Mouse (Mus musculus) cerebellum, adult 11 months (tissue): ENCODE data around the gene M6pr.
"Not testable (repeated sequence)": the region's sequence is repeated elsewhere in the genome, so short reads cannot be mapped to it uniquely, and the experiment has no call there.

ENCODE experiments used
- DNase-seq: peaks from one replicate; pipeline ENCODE4 v3.0.0; 2022

Gene M6pr

GRCm38 (mm10) chr6:122344386-122345116 is 36.0 kb downstream of the M6pr start:
- DNase-seq, result no peak

DNA sequence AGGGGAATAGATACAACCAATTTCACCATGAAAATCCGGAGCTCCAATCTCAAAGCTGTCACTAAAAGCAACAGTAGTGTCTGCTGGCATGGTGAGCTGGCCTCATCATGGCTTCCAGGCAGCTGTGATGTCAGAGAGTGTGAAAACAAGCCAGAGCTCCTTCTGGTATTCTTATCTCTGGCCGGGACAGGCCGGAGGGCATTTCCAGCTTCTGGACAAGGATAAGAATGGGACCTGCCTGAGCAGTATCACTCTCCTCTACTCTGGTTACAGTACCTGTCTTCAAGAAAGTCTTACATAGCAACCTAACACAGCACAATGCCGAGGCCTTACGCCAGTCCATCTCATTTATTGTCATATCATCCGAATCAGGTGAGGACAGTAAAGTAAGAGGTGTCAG is 37.2 kb downstream of the M6pr start:
- DNase-seq, result no peak

- DNase-seq, result no peak
Observed at GRCm38 (mm10) chr6:122346399-122346798, 37.9 kb downstream of the M6pr start.

DNA sequence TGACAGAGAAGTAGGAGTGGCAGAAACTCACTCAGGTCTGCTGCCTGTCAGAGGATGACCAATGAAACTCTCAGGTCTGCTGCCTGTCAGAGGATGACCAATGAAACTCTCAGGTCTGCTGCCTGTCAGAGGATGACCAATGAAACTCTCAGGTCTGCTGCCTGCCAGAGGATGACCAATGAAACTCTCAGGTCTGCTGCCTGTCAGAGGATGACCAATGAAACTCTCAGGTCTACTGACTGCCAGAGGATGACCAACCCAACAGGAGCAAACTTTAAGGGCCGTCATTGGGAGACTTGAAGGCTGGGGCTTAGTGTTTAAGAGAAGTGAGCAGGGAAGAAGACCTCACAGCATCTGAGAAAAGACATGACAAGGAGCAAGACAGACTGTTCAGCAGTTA is 38.8 kb downstream of the M6pr start:
- DNase-seq, result not testable (repeated sequence)

GRCm38 (mm10) chr6:122355909-122356308 is 47.4 kb downstream of the M6pr start:
- no peak for DNase-seq

DNA sequence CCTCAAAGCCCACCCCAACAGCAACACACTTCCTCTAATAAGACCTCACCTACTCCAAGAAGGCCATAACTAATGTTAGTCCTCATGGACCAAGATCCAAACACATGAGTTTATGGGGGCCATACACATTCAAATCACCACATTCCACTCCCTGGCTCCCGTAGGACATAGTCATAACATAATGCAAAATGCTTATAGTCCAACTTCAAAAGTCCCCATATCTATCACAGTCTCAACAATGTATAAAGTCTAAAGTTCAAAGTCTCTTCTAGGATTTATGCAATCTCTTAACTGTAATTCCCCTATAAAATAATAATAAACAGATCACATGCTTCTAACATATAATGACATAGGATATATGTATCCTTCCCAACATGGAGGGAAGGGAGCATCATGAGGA is 48.6 kb downstream of the M6pr start:
- no peak for DNase-seq

- DNase-seq, result no peak
Observed at GRCm38 (mm10) chr6:122365706-122366105, 57.2 kb downstream of the M6pr start.

- no peak for DNase-seq
Observed at GRCm38 (mm10) chr6:122366287-122366686, 57.8 kb downstream of the M6pr start.

GRCm38 (mm10) chr6:122366976-122367375 is 58.5 kb downstream of the M6pr start:
- no peak for DNase-seq
